Mouse (Mus musculus) cerebellum, adult 9-11 months (tissue): Measurements from ENCODE around the gene Pdzrn4.
"Not testable (repeated sequence)": the region's sequence is repeated elsewhere in the genome, so short reads cannot be mapped to it uniquely, and the experiment has no call there.

Source experiments
- DNase-seq: peaks from one replicate; pipeline ENCODE4 v3.0.0; 2022

Pdzrn4 gene

DNA sequence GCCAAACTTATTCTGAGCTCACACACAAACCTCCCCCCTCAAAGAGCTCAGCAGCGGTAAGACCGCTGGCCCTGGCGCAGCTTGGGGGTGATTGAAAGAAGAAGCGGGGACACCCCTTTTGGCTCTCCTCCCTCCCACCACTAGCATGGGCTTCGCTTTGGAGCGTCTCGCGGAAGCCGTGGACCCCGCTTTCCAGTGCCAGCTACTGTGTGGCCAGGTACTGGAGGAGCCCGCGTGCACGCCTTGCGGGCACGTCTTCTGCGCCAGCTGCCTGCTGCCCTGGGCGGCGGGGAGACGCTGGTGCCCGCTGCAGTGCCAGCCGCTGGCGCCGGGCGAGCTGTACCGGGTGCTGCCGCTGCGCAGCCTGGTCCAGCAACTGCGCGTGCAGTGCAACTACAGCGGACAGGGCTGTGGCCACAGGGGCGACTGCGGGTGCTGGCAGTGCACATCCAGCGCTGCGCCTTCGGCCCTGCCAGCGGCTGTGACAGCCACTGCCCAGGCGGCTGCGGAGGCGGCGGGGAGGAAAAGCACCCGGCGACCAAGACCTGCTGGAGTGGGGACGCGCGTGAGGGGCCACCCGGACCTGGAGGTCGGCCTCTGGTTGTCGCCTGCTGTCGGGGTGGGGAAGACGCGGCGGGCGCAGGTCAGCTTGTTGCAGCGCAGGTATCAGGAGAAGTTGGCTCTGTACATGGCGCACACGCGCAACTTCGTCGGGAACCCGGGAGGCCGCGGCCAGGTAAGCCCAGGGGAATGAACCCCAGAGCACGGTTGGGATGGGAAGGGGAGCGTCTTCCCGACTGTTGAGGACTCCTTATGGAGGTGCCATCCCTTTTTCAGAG lies at the start of gene Pdzrn4:
TSS of gene Pdzrn4 (plus strand) at position 112 of the 839 bp plus-strand sequence.
- DNase-seq = peak; percentile 2

DNA sequence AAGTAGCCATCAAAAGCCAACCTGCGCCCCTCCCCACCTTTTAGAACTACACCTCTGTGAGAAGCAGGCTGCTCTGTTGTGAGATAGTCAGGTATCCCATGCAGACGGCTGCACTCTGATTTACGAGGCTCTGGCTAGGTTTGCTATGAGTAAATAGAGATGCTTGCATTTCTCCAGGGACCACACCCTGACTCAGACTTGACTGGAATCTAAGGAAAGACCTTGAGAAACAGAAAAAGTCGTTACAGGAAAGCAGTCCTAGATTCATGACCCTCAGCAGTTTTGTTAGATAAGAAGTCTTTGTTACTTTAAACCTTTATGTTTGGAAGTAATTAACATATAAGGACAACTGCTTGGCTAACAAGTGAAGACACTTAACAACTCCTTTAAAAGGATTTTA lies 49.3 kb upstream of the Pdzrn4 start:
- DNase-seq = no peak

DNA sequence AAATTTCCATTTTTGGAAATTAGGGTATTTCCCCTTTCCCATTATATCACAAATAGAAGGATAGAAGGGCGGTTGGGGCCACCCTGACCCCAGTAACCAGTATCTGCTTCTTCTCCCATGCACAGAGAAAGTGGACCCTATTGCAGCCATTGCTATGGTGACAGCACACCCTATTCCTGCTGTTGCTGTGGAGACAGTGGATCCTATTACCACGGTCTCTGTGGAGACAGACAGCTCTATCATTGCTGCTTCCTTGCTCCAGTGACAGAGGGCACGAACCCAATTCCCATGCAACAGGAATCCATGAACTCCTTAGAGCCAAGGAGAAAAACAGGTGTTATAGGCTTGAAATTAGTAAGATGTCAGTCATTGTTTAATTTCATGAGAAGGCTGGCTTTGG lies 48.8 kb upstream of the Pdzrn4 start:
- no peak for DNase-seq

DNA sequence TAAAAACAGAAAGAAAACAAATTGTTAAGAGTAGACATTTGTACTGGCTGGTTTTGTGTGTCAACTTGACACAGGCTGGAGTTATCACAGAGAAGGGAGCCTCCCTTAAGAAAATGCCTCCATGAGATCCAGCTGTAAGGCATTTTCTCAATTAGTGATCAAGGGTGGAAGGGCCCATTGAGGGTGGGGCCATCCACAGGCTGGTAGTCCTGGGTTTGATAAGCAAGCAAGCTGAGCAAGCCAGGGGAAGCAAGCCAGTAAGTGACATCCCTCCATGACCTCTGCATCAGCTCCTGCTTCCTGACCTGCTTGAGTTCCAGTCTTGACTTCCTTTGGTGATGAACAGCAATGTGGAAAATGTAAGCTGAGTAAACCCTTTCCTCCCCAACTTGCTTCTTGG lies 48.2 kb upstream of the Pdzrn4 start:
- DNase-seq = not testable (repeated sequence)

DNA sequence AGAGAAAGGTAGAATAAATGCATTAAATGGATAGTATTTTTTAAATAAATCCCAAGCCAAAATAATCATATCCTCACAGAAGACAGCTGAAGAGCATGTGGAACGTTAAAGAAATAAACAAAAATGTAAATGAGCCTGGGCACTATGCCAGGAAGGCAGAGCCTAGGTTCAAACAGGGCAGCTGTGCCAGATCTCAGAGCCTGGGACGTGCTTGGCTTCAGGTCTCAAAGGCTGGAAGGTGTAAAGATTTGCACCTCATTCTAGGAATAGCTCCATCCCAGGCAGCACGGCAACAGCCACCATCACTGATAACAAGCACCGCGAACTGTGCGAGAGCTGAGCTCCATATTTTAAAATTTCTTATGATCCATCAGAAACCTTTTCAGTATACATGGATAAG lies 32.5 kb upstream of the Pdzrn4 start:
- no peak for DNase-seq

DNA sequence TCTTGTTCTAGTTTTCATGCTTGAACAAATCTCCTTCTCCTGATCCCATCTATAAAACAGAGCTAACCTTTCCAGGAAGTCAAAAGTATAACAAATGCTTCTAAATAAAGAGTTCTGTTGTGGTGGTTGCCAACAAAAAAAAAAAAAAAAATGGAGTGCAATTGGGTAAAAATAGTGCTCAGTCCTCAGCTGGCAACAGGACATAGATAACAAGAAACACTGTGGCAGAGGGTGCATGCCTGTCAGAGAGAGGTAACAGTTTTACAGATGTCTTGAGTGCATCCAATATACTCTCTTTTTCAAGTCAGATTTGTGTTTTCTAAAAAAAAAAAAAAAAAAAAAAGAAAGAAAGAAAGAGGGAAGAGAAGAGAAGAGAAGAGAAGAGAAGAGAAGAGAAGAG lies 32.1 kb upstream of the Pdzrn4 start:
- DNase-seq = no peak

DNA sequence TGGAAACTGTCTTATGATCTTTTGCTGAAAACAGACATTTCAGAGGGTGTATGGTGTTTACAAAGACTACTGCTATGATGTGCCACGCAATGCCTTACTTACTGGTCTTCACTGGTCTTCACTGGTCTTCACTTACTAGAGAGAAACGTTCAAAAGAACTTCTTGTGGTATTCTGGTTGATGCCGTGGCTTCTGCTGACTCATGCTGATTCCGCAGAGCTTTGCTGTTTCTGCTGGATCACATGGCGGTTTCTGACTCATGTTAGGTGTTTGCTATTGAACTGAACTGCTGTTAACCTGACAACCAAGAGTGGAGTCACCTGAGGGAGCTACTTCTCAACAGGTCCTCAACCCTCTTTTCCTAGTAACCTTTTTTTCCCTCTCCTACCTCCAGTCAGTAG lies 1.9 kb upstream of the Pdzrn4 start:
- DNase-seq = no peak

DNA sequence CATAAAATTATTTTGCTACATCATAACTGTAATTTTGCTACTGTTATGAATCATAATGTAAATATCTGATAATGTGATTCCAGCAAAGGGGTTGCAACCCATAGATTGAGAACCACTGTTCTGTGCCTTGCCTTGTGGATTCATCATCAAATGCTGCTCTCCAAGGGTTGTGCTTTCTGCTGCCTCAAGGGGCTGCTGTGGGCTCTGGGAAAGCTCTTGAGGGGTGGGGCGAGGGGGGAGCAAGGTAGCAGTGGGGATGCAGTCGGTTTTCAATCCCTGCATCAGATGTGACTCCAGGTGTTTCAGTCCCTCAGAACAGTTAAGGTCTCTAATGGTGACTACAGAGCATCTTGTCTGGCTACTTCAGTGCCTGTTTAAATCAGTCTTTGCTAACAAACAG lies 2.1 kb downstream of the Pdzrn4 start:
- DNase-seq = no peak

DNA sequence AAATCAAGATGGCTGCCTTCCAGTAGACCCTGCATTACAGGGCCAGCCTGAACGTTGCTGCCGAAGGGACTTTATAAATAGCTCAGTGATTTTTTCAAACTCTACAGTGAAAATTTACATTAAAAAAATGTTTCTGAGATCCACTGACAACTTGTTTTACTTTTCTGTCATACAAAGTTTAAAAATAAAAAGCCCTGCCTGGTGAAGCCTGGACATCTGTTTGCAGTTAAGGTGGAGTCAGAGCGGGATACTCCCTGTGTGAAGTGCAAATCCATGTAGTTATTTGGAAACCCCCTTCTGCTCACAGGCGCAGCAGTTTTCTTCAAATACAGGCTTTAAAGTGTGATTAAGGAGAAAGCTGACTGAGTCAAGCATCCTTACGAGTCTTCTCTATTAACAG lies 2.6 kb downstream of the Pdzrn4 start:
- no peak for DNase-seq

DNA sequence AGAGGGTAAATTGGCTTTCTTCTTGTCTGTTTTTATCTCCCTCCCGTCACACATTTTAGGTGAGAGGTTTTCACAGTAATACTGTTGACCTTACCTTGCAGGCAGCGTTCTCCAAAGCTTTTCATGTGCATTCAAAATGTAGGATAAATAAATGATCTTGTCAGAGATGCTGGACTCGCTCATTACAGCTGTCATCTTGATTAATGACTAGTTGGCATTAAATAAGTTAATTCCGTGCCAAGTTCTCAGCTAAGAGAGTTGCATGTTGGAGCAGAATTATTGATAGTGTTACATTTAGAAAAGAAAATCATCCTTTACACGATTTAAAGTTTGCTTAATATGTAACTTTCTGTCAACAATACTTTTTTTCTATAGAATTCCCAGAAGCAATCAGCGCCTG lies 4.9 kb downstream of the Pdzrn4 start:
- no peak for DNase-seq

DNA sequence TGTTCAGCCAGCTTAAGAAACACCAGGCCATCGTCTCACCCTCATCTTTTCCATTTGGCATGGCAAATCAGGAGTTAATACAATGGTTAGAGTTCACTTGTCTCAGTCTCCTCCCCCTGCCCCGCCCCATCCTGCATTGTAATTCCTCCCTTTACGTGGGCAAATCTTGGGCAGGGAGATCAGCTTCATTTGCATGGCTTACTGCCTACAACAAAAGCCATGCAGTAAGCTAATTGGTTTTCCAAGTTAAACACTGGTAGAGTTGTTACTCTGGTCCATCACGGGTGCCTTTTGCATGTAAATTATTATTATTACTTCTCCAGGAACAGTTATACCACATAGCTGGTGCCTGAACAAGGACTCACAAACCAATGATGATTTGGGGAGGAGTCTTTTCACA lies 18.6 kb downstream of the Pdzrn4 start:
- DNase-seq = no peak

DNA sequence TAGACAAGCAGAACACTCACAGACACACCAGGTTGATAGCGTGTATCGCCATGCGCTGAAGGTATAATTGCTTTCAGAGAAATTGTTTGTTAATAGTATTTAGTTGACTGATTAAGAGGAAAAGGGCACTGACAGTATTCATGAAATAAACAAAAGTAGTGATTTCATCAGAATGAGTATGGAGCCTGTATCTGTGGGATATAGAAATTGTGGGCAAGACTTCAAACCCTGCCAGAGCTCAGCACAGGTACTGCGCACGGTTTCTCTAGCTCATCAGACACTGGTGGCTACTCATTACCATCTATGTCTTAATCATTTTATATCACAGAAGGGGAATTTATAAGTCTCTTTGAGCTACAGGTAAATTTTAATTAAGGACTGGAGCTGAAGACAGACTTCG lies 19.5 kb downstream of the Pdzrn4 start:
- no peak for DNase-seq

DNA sequence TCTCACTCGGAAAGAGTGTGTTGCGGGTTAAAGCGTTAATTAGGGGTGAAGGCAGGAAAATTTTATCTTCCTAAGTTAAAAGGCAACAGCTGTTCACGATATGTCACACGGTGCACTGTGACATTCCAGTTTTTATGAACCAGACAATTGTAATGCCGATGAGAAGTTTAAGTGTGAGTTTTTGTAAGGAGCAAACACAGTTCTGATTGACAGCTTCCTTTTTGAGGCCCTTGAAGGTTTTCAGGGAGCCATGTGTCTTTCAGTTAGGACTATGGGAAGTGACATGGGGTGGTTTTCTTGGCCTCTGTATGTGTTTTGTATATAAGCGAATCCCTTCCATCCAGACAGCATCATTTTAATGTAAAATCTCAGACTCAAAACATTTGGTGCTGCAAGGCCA lies 20.0 kb downstream of the Pdzrn4 start:
- DNase-seq = no peak

DNA sequence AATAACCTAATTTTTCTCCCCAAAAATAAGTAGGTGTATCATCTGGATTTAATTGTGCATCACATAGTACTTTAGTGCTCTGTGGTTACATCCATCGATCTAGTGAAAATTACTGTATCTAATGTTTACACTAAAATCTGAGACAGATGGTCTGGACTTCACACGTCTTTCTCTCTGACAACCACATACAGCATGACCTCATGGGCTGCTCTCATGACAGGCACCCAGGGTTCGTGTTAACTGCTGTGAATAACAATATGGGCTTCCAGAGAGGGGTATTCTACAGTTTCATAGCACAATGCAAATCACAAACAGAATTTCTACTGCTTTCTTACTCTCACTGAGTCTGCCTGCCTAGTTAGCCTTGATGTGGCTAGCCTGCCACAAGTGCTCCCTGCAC lies 20.4 kb downstream of the Pdzrn4 start:
- DNase-seq = no peak

DNA sequence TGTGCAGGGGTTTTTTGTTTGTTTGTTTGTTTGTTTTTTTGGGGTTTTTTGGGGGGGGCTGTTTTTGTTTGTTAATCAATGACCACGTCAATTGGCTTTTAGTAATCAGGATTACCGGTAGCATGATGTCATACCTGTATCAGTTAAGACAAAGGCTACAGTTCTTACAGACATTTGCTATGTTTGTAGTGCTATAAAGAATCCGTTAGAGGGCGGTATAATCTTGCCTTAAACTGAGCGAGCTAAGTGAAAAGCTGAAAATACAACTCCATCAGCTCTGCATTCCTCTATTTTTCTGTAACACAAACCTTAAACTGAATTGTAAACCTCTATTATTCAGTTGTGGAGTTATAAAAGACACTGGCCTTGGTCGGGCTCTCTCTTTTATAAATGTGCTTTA lies 37.9 kb downstream of the Pdzrn4 start:
- DNase-seq = no peak

DNA sequence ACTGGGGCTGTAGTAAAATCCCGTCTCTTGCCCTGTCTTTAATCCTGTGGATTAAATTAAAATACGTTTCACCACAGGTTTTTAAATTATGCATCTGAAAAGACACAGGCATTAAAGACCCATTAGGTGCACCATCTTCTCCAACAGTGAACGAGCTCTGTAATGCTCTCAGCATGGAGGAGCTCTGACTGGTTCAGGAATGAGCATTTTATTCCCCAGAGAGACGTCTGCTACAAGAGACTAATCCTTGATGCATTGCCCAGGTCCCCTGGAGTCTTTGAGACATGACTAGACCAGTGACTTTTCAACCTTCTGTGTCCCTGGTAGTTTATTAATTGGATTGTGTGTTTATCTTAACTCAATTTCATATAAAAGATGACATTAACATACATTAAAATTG lies 38.6 kb downstream of the Pdzrn4 start:
- no peak for DNase-seq

DNA sequence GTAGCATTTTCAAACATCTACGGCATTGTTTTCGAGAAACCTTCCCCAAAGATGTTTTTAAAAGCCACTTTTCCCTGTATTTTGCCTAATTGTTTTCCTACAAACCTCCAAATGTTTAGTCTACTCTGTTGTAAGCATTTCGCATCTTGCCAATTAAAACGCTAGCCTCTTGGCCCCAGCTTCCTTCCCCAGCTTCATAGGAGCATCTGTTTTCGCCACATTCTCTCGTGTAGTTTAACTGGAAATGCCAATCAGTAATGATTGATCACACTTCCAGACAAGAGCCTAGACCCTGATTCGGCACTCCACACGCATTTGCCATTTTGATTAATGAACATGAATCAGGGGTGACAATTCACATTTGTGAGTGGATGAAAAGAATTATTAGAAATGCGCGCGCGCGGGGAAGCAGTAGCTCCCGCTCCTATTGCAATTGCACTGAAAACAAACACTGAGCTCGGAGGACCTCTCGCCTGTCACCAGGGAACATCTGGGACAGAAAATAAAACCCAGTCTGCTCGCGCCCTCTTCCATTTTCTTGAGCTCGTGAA lies 45.0 kb downstream of the Pdzrn4 start:
- DNase-seq = no peak

DNA sequence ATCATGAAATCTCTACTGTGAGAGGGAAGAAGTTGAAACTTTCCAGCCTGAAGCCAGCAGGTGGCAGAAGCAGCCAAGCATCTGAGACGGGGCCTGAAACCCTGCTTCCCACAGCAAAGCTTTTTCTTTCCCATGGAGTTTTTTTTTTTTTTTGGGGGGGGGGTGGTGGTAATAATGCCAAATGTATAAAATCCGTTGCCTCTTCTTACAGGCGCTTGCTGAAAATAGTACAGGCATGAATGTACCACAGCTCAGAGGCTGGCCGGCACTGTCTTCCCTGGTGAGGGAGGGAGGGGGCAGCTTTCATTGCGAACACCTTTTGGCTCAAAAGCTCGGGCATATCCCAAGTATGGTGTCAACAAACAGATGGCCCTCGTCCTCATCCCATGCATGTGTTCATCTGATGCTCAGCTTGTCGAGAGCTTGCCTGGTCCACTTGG lies 51.0 kb downstream of the Pdzrn4 start:
- DNase-seq = peak; percentile 7

DNA sequence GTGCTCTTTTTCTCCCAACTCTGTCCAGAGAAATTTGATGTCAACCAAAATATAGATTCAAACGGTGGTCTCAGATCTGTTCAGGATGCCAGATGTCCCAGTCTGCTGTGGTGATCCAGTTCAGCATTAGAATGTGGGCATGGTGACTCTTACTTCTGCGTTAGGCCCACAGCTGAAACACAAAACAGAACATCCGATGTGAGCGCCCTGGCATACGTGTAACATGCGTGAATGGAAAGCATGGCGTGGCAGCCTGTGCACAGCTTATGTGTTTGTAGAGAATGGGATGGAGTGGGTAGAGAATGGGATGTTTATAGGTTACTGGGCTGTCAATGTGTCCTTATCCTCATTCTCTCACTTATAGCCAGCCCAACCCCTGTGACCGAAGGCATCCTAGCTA lies 52.4 kb downstream of the Pdzrn4 start:
- no peak for DNase-seq

DNA sequence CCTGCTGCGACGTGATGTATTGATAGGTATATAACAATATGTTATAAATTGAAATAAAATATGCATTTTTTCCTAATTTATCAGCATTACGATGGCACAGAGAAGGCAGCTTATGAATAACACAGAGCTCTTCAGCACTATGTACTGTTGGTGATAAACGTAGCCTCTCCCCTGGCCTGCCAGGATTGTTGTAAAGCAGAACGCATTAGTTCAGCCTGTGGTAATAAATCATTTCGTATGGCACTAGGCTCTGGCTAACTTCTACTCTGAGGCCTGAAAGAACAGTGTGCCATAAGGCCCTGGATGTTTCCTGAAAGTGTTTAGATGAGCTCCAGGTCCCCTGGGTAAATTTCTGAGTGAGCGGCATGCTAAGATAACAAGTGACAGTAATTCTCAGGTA lies 55.9 kb downstream of the Pdzrn4 start:
- no peak for DNase-seq

DNA sequence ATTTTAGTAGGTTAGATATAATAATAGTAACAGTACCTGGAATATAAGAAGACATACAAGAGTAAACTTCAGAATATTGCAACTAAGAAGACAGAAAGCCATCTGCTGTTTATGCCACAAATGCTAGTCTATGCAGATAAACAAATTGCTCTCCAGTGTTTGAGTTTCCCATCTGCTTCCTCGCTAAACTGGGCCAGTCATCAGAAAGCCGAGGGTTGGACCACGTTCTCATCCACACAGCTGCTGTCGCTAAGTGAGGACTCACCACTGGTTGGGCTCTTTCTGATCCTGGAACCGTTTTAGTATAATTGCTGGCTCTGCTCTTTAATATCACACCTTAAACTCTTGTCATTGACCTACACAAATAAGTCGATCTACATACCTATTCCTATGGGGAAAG lies 85.5 kb downstream of the Pdzrn4 start:
- DNase-seq = no peak

DNA sequence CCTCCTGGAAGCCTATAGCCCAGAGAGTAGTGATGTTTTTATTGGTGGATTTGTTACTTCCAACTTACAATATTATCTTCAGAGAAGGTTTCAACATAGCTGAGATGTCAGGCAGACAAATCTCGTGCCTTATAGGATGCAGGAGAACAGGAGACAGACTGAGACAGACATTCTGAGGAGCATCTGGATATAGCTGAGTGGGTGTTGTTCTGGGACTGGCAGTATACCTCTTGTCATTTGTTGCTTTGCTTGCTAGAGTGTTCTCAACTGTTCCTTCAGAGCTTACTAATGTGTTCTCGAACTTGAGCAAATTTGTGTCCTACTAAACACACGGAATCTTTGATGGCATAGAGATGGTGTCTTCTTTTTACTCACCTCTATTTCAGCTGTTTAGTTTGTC lies 94.7 kb downstream of the Pdzrn4 start:
- DNase-seq = no peak

DNA sequence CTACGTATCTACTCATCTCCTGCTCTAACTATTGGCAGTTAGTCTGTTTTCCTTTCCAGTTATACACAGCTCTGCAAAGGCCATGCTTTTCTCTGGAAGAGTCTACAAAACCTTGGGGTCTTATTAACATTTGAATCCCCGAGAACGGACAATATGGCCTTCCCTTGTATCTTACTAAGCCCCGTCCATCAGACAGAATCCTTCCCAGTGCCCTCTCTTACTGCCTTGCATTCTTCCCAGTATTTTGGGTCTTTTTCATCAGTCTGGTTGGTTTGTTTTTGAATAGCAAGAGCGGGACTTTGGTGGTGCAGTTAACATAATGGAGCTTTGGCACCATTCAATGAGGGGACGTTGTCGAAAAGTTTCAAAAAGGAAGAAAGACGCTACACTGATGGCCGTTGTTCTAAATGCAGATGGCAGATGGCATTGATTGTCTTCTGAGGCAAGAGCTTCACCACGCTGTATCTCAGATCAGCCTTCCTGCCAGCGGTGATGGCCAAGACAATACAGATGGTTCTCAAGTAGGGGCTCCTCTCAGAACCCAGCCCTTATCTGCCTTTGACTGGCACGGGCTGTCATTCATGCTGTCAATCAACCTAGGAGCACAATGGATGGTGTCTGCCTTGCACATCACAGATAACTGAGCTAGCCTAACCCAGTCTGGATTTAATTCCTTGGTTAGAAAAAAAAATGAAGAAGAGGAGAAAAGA lies 98.9 kb downstream of the Pdzrn4 start:
- no peak for DNase-seq

DNA sequence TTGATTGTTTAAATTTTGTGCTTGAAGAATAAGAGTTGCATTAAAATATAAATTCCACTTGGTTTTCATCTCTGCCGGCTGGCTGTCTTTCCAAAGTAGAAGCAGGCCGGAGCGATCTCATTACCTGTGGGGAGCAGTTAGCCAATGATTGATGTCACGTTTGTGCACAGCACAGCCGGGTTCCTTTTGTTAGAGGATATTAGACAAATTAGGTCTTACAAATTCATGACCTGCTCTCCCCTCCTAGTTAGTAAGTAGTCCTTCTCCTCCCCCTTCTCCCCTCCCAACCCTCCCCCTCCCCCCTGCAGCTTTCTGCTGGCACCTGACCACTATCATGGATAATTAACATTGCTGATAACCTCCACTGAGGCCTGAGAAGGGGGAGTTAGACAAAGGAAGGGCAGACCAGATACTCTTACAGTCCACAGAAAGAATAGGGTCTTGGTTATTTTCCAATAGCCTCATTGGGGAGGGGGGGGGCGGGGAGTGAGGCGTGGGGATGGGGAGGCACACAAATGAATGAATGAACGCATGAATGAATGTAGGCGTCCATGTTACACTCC lies 103.7 kb downstream of the Pdzrn4 start:
- DNase-seq = no peak
